Mouse (Mus musculus) erythroblast, embryonic 14.5 days (primary cell): ENCODE data around the gene Slc16a8.

Experiments used
- GATA1 ChIP-seq: IDR thresholded peaks from 2 replicates; pipeline ENCODE4 v1.6.1; 2012; ENCODE audit warnings: low read length, inconsistent platforms, mixed read lengths
- TAL1 ChIP-seq: IDR thresholded peaks from 3 replicates; pipeline ENCODE4 v1.6.1; 2012; ENCODE audit warnings: low read length, inconsistent platforms, mixed read lengths

DNA sequence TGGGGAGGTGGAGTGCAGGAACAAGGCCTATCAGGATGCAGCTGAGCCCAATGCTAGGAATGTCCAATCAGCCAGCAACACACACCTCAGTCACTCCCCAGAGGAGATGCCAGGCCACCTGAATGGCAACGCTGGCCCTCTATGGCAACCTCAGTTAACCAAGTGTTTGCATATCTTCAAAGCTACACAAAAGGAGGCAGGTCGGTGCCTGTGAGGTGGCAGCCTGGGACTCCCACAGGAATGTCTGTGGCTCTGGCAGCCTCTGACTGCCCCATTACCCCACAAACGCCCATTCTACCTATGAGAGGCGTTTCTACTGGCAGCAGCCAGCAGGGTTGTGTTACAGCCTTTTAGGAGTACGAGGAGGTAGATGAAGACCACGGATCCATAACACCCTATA lies 44.0 kb upstream of the Slc16a8 start:
- TF ChIP-seq GATA1 (no peak), TAL1 (no peak)
